Mouse (Mus musculus) right cerebral cortex, postnatal 25 days (tissue): ENCODE measurements around the gene Cep19.

Experiments
- DNase-seq: peaks from one replicate; pipeline ENCODE4 v3.0.0; 2022

Gene Cep19

DNA sequence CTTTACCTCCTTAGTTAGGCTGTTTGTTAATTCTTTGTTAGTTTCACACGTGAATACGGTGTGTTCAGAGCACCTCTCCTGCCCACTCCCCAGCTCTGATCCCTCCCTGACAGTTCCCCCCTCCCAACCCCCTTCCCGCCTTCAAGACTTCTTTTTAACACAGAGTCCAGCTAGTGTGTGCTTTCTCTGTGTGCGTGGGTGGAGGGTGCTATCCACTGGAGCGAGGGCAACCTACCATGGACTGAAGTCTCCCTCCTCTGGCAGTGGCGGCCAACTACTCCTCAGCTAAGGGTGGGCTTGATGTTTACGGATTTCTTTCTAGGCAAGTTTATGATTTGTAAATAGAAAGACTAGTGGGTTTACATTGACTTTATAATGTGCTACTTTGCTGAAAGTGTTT lies 8.6 kb downstream of the Cep19 start:
- DNase-seq = no peak

DNA sequence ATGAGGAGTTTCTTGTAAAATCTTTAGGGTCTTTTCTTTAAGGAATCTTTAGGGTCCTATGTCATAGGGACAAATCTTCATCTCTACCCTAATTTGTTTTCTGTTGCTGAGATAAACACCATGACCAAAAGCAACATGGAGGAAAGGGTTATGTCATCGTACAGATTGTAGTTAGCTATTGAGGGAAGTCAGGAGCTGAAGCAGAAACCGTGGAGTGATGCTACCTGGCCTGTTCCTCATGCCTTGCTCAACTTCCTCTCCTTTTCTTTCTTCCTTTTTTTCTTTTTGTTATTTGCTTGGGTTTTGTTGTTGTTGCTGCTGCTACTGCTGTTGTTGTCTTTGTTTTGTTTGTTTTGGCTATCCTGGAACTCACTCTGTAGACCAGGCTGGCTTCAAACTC lies 9.0 kb downstream of the Cep19 start:
- DNase-seq = no peak

DNA sequence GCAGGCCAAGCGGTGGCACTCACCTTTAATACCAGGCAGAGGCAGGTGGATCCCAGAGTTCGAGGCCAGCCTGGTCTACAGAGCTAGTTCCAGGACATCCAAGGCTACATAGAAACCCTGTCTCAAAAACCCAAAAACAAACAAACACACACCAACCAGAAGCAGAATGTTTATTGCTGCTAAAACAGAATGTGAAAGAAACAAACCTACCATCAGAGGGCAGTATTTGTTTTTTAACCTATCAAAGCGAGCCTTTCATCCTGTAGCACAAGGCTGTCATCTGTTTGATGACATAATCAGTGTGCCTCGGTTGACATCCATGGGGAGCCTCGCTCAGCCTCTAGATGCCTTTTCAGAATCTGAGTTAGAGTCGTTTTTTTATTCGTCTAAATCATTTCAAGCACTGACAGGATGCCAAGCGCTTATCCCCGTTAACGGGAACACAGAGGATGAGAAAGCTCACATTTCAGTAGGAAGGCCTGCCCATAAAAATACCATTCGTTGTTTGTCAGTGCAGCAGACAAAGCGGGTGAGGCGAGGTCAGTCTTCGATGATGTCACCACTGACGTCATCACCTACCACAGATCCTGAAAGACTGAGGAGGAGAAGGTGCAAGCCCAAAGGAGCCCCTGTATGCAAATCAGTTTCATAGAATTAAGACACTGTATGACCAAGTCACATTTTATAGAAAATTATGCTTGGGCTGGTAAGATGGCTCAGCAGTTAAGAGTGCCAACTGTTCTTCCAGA lies 11.5 kb downstream of the Cep19 start:
- DNase-seq = no peak

DNA sequence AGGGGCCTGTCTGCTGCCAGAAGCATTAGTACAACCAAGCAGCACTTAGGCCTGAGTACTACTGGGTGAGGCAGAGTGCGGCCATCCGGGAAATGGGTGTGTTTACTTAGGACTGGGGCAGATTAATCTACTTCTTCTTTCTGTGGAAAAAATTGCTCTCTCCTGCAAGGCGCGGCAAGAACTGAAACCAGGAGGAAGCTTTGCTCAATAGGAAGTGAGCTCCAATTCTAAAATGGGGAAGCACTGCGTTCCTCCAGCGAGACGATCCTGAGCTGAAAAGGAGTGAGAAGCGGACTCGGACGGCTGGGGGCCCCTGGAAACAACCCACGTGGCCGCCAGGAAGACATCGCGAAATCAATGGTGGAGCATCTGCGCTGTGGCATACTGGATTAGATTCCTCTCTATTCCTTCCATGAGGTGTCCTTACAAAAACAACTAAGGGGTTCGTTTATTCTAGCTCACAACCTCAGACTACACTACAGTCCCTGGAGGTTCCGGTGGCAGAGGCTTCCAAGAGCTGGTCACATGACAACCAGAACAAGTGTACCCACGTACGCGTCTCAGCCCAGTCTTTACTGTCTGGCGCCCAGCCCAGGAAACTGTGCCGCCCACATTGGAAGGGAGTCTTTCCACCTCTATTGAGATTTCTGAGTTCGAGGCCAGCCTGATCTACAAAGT lies 14.1 kb downstream of the Cep19 start:
- peak; percentile 48 for DNase-seq

DNA sequence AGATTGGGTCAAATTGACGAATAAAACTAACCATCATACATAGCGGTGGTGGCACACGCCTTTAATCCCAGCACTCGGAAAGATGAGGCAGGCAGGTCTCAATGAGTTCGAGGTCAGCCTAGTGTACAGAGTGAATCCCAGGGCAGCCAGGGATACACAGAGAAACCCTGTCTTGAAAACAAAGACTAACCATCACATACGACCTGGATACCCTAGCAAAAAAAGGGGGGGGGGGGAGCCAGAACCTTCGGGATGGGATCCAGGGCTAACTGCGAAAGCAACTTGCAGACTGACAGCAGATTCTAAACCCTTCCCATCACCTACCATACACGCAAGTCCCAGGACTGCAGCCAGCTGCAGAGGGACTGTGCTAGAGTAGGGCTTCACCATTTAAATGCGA lies 14.8 kb downstream of the Cep19 start:
- DNase-seq = no peak

DNA sequence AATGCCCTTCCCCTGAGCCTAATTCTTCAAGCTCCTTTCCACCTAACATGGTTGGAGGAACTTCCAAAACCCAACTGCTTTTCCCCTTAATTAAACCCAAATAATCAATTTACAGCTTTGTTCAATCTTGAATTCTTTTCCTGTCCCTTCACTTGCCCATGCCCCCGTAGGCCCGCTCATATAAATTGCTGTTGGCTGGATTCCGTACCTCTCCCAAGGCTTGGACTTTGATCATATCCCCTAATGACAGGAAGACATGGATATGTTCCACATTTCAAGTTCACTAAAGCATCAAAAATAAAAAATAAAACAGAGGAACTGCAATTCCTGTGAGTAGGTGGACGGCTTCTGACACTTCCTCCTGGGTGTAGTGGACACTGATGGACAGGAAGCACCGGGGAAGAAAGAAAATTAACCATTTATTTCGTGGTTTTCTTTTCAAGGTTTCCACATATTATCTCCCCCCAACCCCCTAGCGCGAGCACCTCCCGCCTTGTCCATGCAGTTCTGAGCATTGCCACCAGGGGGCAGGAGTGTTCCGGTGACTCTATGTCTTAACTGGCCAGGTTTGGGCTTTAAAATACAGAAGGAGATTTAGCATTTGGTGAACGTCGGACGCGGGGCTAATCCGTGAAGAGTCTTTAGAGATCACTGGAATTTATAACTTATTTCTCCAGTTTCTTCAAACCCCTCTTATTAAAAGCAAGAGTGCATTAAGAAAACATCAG lies 15.5 kb downstream of the Cep19 start:
- DNase-seq = peak; percentile 68

DNA sequence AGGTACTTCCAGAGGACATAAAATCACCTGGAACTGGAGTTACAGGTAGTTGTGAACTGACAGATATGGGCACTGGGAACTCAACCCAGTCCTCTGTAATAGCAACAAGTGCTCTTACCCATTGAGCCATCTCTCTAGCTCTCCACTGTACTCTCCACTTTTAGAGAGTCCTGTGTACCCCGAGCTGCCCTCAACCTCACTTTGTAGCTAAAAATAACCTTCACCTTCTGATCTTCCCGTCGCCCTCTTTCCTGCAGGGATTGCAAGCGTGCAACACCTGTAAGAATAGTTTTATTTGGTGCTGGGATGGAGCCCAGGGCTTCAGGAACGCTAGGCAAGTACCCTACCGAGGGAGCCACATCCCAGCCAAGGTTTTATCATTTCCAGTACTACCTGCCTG lies 16.2 kb downstream of the Cep19 start:
- no peak for DNase-seq

DNA sequence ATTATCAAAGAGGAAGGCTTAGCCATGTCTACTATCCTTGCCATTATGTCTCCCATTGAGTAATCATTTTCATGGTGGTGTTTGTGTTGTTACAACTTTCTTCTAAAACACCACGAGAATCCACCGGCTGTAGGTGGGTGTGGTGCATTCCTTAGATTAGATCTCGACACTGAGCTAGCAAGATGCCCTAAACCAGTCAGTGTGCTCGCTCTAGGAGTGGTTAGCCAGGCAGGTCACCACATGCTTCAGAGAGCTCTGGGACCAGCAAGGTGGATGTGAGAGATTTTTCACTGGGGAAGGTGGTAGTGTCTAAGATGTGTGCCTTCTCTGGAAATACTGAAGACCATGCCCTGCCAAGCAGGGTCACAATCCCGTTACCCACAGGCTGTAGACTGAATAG lies 16.6 kb downstream of the Cep19 start:
- DNase-seq = no peak

DNA sequence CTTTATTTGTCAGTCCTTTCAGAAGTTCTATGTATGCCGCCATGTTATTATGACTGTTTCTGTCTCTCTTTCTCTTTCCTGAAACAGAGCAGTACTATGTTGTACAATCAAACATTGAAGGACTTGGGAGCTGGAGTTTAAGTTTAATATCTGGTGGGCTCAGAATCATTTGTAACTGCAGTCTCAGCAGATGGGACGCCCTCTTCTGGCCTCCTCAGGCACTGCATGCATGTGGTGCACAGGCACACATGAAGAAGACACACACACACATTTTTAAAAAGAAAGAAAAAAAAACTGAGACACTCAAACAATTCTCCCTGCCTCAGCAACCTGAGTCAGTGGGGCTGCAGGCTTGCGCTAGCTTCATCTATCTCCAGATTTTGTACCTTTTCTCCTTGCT lies 20.9 kb downstream of the Cep19 start:
- DNase-seq = no peak

DNA sequence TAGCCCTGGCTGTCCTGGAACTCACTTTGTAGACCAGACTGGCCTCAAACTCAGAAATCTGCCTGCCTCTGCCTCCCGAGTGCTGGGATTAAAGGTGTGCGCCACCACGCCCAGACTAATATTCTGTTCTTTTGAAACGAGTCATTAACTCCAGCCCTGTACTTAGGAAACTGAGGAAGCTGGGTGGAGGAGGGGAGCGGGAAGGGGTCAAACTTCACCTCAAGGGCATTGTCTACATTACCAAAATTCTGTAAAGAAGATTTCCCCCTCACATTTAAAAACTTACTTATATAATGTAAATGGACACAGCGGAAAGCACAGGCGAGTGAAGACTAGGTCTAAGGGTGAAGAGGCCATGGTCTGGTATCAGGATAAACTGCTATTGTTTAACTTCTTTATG lies 24.4 kb downstream of the Cep19 start:
- DNase-seq = no peak

DNA sequence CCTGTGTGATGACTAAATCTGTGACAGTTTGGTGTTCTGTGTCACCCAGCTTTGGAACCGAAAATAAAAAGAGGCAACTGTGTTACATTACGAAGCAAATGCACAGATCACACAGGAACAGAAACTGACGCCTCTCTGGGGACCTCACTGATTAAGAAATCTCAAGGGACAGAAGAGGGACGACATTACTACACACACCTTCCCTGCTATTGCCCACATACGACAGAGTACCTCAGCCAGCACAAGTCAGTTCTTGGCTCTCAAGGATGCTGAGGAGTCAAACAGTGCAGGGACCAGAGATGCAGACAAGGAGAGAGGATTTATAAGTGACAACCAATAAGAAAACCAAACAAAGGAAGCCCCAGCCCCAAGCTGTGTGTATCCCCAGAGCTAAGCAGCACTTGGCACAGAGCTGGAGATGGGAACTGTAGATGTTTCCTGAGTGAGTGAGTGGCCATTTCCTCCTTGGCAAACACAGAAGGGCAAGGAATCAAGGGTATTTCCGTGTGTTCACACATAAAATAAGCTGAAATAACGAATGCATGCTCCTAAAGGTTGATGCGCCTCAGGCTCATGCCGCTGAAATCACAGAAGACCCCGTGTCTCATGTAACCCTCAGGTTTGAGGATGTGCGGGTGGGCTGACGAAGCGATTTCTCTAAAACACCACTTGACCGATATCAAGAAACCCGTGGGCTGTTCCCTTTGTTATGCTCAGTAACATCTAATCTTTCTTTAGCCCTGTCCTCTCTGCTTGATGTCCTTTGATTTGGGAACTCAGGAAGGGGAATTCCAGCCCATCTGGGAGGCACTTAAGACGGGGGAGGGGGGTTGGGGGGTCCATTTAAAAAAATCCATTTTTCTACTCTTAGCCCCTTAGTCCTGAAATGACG lies 25.1 kb downstream of the Cep19 start:
- no peak for DNase-seq

DNA sequence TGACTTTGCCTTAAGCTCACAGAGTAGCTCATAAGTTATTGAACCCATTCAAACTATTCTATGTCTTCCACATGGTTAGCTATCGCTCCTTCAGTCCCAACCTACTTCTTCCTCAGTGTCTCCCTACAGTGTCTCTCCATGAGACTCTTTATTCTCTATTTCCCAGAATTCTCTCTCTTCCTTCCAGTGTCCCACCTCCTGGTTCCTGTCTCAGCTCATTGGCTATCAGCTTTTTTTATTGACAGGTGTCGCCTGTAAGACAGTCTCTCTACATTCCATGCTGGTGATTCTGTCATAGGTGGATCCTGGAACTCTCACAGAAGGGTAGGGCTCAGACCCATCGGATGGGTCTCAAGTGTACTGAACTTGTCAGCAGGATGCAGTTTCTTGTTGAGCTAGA lies 25.8 kb downstream of the Cep19 start:
- DNase-seq = no peak

DNA sequence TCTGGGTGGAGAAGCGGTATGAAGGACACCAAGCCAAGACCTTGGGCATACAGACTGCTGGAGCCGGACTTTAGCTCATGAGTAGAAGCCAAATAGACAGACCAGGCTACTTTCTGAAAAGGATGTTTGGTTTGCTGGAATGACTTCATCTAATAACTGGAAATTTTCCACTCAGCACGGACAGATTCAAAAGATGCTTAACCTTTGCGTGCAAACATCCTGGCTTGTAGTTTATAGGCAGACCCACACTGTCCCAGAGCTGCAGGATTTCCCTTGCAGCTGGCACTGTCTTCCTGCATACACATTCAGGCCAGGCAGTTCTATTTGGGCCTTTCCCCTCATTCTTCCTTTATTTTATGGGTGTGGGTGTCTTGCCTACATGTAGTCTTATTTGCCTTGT lies 27.4 kb downstream of the Cep19 start:
- no peak for DNase-seq

DNA sequence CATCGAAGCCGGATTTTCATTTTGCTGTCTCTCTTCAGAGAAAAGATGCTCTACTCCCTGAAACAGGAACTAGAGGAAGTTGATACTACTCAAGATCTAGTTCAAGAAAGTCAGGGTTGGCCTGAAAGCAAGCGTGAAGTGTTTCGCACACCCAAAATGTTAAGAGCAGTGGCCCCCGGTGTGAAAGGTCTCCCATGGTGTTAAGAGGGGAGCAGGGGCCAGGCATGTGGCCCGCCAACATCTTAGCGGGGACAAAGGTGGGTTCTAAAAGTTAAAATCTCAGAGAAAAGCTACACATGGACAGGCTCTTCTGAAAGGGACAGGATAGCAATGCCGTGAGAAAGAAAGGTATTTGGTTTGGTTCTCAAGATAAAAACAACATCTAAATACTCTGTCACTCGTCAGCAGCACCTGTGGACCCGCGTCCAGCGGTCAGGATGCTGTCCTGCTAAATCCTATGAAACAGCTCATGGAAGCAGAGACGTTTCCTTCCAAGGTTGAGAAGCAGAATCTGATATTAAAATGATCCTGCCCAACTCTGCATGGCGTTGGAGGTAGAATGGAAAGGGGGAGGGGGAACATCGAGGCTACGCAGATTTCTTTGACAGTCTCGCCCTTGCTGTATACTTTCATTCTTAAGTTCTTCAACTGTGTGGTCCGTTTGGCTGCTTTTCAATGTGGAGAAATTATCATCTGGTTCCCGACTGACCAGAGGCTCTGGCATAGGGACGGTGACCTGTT lies 30.0 kb downstream of the Cep19 start:
- no peak for DNase-seq

DNA sequence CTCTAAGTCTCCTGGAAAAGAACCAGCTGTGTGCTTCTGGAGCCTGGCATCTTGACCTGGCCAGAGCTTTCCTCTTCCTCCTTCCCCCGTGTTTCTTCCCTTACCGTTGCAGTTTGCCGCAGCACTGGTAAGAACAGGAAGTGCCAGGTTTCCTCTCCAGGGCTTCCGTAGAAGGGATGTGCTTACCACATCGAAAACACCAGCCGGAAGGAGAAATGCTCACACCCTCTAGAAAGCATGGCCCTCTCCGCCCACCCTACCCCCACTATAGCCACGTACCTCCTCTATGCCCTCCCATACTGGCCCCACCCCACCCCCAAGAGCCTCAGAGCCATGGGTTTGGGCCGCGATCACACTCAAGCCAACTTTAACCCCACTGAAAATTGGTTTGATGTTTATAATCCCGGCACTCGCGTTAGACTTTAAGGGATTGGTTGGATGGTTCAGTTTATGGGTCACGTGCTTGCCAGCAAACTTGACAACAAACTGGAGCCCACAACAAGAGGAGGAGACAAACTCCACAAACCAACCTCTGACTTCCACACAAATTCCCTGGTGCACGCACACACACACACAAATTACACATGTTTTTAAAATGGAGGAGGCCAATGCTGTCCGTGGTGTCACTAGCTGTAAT lies 30.7 kb downstream of the Cep19 start:
- DNase-seq = no peak

DNA sequence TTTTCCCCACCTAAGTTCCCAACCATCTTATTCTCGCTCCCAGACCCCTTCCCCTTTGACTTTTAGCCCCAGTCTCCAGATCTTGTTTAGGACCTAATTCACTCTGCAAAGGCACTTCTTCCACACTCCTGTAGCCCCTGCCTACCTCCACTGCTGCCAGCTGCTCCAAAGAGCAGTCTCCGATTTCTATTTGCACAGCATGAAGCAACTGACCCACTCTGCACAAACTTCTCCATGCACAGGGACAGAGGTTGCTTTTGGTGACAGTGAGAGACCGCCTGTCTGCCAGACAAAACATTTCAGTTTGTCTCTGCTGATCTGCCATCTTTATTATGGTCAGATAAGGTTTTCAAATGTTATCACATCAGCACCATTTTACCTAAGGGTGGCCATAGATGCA lies 33.5 kb downstream of the Cep19 start:
- no peak for DNase-seq

DNA sequence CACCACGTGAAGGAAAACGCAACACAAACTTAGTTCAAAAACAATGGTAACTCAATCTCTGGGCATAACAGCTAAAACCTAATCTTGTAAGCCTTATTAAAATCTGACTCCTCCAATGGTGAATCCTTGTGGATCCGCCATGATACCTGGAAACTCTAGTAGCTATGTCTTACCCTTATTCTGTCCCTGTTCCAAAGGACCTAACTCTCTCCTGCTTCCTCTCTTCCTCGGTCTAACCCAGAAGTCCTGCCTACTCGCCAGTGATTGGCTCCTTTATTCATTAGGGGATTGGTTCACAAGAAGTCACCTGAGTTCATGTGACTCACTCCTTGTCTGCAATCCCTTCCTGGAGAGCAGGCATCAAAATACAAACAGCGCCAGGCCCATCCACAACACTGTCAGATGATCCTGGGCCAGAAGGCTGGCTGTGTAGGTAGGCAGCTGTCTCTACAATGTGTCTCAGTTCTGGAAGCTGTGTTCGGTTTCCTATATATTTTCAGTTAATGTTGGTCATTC lies 36.3 kb downstream of the Cep19 start:
- DNase-seq = no peak

DNA sequence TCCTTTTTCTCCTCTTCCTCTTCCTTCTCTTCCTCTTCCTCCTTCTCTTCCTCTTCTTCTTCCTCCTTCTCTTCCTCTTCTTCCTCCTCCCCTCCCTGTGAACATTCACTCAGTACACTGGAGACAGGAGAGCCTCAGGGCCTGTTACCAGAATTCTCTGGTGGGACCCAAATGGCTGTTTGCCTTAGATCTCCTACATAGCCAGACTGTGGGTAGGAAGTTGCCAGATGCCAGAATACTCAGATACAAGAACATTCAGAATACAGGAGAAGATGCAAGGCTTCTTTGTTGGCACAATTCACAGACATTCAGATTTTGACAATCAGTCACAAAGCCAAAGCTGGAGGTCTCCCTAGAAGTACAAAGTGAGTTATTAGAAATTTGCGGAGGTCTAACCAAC lies 39.4 kb downstream of the Cep19 start:
- no peak for DNase-seq

DNA sequence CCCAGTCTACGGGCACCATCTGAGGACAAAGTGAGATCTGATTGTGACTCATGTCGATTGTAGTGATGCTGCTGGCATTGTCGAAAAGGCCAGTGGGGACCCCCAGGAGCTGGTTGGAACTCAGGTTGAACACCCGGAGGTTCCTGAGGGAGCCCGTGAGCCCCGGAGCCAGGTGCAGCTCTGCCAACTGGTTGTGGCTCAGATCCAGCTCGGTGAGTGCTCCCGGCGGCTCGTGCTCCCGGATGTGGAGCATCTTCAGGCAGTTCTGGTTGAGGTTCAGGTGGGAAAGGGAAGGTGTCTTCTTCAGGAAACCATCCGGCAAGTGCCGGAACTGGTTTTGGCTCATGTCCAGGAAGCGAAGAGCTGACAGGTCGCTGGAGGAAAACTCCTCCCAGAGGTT lies 44.2 kb downstream of the Cep19 start:
- no peak for DNase-seq

DNA sequence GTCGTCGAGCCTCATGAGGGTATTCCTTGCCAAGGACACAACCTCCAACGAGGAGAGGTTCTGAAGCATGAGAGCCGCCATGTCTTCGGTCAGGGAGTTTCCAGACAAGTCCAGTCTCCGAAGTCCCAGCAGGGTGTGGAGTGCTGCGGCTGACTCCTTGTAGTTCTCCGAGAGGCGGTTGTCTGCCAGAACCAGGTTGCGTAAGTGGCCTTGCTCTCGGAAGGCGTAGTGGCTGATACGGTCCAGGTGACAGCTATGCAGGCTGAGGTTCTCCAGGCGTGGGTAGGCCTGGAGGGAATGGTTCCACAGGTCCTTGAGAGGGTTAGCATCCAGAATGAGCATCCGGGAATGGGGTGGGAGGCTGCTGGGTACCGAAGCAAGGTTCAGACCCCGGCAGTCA lies 45.0 kb downstream of the Cep19 start:
- no peak for DNase-seq

DNA sequence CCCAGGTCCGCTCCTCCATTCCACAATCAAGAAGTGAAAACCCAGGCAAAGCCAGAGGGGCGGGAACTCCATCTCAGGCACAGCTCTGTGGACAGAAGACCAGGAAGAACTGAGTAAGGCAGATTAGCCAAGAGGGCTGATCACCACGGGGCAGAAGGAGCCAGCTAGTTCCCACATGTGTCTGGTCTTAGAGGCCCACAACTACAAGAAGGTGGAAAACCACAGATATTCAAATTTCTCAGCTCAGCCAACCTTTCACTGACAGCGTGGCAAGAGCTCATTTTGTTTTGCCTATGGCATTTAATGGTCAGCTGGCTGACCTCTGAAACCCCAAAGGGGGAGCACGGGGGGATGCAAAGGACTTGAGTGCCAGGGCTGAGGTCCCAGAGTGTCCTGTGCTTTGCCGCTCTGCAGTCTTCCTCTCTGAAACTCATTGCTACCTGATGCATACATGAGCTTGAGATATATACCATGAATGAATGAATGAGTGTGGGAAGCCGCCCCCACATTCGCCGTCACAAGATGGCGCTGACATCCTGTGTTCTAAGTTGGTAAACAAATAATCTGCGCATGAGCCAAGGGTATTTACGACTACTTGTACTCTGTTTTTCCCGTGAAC lies 48.1 kb downstream of the Cep19 start:
- DNase-seq = no peak
